Mouse (Mus musculus) left cerebral cortex, postnatal 10 days (tissue): ENCODE results near the gene Sec62. TPM values are rescaled to one million over a fixed set of nuclear protein-coding genes. Genes with fewer than 3 reads are reported as not detected.
"Not testable (repeated sequence)": the region's sequence is repeated elsewhere in the genome, so short reads cannot be mapped to it uniquely, and the experiment has no call there.

ENCODE experiments used
- DNase-seq, 2 experiments: peaks; one replicate each; pipeline ENCODE4 v3.0.0; 2021 to 2022; ENCODE audit warnings: low spot score in 2 of 2, mixed read lengths in 1 of 2; ENCODE audit errors: extremely low spot score in 1 of 2
- intact Hi-C: fragments of 180-260 bp; cut with DNase I; formaldehyde crosslinking; loops from one replicate; pipeline ENCODE4 v1.15.1; 2025
- total RNA-seq, 2 experiments: library from RNA; stranded (reverse); gene quantifications; 2 replicates each; pipeline ENCODE4 v1.2.3; 2021

Gene Sec62
- total RNA-seq, 2 experiments from 2014 or later, result 90.2 to 93.8 TPM

GRCm38 (mm10) chr3:30818630-30819125 lies 26.0 kb downstream of the Sec62 start:
- no peak for DNase-seq
- intact Hi-C loops, result loop anchor here (5.0 to 10.0 kb wide), 2 partner anchors 86 to 206 kb away; no protein-coding TSS in a partner anchor

- DNase-seq, result no peak
- intact Hi-C loops, result no loop called here
Observed at GRCm38 (mm10) chr3:30822163-30822562, 29.5 kb downstream of the Sec62 start.

GRCm38 (mm10) chr3:30826069-30826468 lies 33.4 kb downstream of the Sec62 start:
- no peak for DNase-seq
- intact Hi-C loops, result no loop called here

- no peak for DNase-seq
- intact Hi-C loops, result no loop called here
Observed at GRCm38 (mm10) chr3:30831848-30832606, 39.4 kb downstream of the Sec62 start.

GRCm38 (mm10) chr3:30833254-30833653 lies 40.6 kb downstream of the Sec62 start:
- no peak for DNase-seq

GRCm38 (mm10) chr3:30845755-30846154 lies 53.1 kb downstream of the Sec62 start:
- DNase-seq, result no peak
- intact Hi-C loops, result loop anchor here (10.0 kb wide), 1 partner anchor 289 kb away; no protein-coding TSS in a partner anchor

More at GRCm38 (mm10) chr3:30833254-30833653, 40.6 kb downstream of the Sec62 start:
- intact Hi-C loops, result no loop called here

- intact Hi-C loops, result loop anchor here (10.0 kb wide), 1 partner anchor 287 kb away; no protein-coding TSS in a partner anchor
- DNase-seq, result no peak
Observed at GRCm38 (mm10) chr3:30847413-30847812, 54.7 kb downstream of the Sec62 start.

GRCm38 (mm10) chr3:30851422-30851821 lies 58.7 kb downstream of the Sec62 start:
- no peak for DNase-seq
- intact Hi-C loops, result no loop called here

GRCm38 (mm10) chr3:30853596-30853995 lies 60.9 kb downstream of the Sec62 start:
- no peak for DNase-seq
- intact Hi-C loops, result no loop called here

GRCm38 (mm10) chr3:30855604-30856458 lies 63.2 kb downstream of the Sec62 start, which contains the start of gene Gpr160:
TSS of gene Gpr160 (plus strand) at chr3:30855950.
- intact Hi-C loops, result no loop called here
- peak; percentile 27 to 77 for DNase-seq

GRCm38 (mm10) chr3:30859599-30859998 lies 66.9 kb downstream of the Sec62 start:
- DNase-seq, intact Hi-C loops: not testable (repeated sequence)

- intact Hi-C loops, result no loop called here
- no peak for DNase-seq
Observed at GRCm38 (mm10) chr3:30860705-30861104, 68.0 kb downstream of the Sec62 start.

- no peak for DNase-seq
- intact Hi-C loops, result no loop called here
Observed at GRCm38 (mm10) chr3:30863712-30864435, 71.2 kb downstream of the Sec62 start.

- no peak for DNase-seq
- intact Hi-C loops, result no loop called here
Observed at GRCm38 (mm10) chr3:30864640-30865039, 72.0 kb downstream of the Sec62 start.

GRCm38 (mm10) chr3:30868176-30868575 lies 75.5 kb downstream of the Sec62 start:
- DNase-seq, result no peak
- intact Hi-C loops, result no loop called here

GRCm38 (mm10) chr3:30868625-30869024 lies 76.0 kb downstream of the Sec62 start:
- no peak for DNase-seq

GRCm38 (mm10) chr3:30869995-30870394 lies 77.3 kb downstream of the Sec62 start:
- intact Hi-C loops, result no loop called here
- no peak for DNase-seq

More at GRCm38 (mm10) chr3:30868625-30869024, 76.0 kb downstream of the Sec62 start:
- intact Hi-C loops, result no loop called here
